Mouse (Mus musculus): ENCODE measurements around the gene Rpl10.

DNA sequence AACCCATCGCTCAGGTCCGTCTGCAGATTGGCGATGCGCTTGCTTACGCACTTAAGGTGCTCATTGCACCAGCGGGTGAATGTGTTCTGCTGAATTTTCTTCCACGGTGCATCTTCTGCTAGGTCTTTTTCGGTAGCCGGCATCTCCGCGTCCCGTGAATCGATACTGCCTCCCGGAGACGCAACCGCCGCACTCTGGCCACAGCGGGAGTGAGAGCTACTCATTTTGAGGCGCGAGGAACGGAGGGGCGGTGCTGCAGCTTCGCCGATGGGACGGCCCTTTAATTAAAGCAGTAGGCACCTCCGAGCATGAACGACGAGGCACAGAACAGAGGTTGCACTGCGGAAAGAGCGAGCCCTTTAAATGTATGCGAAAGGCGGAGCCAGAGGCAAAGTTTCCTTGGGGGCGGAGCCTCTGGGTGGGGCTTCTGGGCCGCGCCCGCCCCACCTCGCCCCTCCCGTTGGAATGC lies 24.4 kb upstream of the Rpl10 start:
- no peak for TF ChIP-seq POLR2AphosphoS2 (IDR thresholded peaks at IDR 0.05; ENCODE audit: low read depth, low read length)
- TF ChIP-seq CTCF (conservative IDR thresholded peaks at IDR 0.05 in 1 of 2, IDR thresholded peaks at IDR 0.05 in 1 of 2; ENCODE audit: low read depth in 2 of 2, low read length in 2 of 2), result no peak
- no peak for TF ChIP-seq RAD21 (IDR thresholded peaks at IDR 0.05; ENCODE audit: low read depth, low read length)
- no peak for TF ChIP-seq EP300 (IDR thresholded peaks at IDR 0.05; ENCODE audit: low read length)
- TF ChIP-seq CHD2 (IDR thresholded peaks at IDR 0.05; ENCODE audit: low read length), result no peak
- no peak for TF ChIP-seq ETS1 (conservative IDR thresholded peaks at IDR 0.05; ENCODE audit: low read depth, low read length)
- TF ChIP-seq POLR2A (IDR thresholded peaks at IDR 0.05; ENCODE audit: low read depth, low read length), result peak; percentile 92
- TF ChIP-seq MAZ (IDR thresholded peaks at IDR 0.05; ENCODE audit: low read depth, low read length), result no peak
- no peak; the same call in 1 of the 2 replicates for TF ChIP-seq MAX (IDR thresholded peaks at IDR 0.05; ENCODE audit: low read length)
- TF ChIP-seq CHD1 (IDR thresholded peaks at IDR 0.05; ENCODE audit: low read depth, low read length), result no peak

Data from CH12.LX (cell line).